Mouse (Mus musculus) lung, postnatal 0 days (tissue): ENCODE results near the gene Tsku.

Experiments used
- CTCF ChIP-seq: IDR thresholded peaks from 2 replicates; pipeline ENCODE4 v1.5.1; 2016; ENCODE audit warnings: antibody characterized with exemption, mild to moderate bottlenecking
- EP300 ChIP-seq: IDR thresholded peaks from 2 replicates; pipeline ENCODE4 v1.6.1; 2016; ENCODE audit warnings: antibody characterized with exemption, mild to moderate bottlenecking, control low read depth

DNA sequence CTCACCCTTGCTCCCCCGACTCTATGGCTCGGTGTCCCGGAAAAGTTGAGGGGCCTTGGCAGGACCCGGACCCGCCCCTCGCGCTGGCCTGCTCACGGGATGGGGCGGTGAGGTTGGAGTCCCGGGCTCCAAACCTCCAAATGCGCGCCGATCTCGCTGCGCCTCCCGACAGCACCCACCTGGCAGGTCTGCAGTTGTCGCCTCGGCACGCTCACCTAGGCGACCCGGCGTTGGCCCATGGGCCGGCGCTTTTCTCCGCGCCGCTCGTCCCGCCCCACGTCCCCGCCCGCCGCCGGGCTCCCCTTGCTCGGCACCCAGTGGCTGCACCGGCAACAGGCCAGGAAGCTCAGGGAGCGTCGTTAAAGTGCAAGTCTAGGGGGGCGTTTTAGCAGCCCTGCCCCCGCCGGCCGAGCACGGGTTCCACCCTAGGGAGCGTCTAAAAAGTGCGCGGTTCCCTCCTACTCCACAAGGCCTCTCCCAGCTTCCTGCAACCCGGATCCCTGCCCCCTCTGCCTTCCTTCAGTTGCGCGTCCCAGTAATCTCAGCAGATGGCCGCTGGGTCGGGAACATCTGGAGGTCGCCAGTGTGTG, at the start of gene Tsku:
- TF ChIP-seq CTCF (peak; percentile 40; the same call in 1 of the 2 replicates), EP300 (peak; percentile 48; the same call in 1 of the 2 replicates)
